Mouse (Mus musculus) right cerebral cortex, postnatal 36 days (tissue): ENCODE measurements around the gene Olfr790.
A peak's percentile ranks its signal among the peaks of the same experiment; 100 is the strongest.

ENCODE experiments used
- DNase-seq, 2 experiments: peaks; one replicate each; pipeline ENCODE4 v3.0.0; 2022; ENCODE audit warnings: low spot score in 2 of 2, mixed read lengths in 1 of 2

The Olfr790 gene

DNA sequence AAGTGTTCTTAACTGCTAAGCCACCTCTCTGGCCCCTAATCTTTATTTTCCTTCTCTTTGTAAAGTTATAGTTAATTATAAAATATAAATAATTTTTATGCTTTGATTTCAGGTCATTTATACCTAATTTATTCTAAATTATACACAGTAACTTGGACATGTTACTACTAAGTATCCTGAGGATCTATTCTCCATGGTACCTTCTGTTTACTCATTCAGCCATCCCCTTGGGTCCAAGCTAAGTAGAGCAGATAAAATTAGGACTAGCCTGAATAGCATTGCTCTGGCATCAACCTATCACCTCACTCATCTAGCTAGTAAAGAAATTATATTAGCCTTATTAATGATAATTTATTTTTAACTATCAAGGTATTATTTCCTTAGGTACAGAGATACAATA, at the start of gene Olfr790:
Olfr790 (plus strand) TSS at position 301 of the 400 bp plus-strand sequence.
- no peak for DNase-seq

DNA sequence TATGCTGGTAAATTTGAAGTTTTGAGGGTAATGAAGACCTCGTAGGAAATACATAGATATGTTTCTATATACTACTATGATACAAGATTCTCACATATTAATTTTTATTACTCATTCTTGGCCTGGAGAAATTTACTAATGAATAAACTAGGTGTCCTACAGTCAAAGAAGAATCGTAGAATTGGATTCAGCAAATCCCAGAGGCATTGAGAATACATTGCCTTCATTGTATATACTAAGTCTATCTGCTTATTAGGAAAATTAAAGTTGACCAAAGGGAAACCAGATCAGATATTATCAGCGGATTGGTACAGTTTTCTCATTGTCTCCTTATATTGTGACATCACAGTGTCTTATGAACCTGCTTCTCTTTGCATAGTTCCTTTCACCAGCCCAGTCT, 36.7 kb upstream of the Olfr790 start, which contains the start of gene Olfr787:
Olfr787 (plus strand) TSS at position 301 of the 400 bp plus-strand sequence.
- DNase-seq = no peak

DNA sequence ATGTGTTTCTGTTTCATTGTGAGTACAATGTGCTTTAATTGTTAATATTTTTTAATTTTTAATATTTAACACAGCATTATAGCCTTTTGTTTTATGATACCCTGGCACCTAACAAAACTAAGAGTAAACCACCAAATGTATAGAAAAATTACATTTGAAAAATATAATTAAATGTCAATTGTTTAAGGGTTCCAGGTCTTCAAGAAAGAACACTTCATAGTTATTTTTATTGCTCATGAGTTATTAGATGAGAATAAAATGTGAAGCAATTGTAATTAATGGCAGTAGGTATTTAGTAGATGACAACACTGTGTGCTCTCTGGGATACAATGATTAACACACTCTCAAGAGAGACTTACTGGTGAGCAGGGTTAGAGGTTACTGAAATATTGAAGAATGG, 27.6 kb upstream of the Olfr790 start, which contains the start of gene Olfr788:
Olfr788 (plus strand) TSS at position 301 of the 400 bp plus-strand sequence.
- DNase-seq = no peak

DNA sequence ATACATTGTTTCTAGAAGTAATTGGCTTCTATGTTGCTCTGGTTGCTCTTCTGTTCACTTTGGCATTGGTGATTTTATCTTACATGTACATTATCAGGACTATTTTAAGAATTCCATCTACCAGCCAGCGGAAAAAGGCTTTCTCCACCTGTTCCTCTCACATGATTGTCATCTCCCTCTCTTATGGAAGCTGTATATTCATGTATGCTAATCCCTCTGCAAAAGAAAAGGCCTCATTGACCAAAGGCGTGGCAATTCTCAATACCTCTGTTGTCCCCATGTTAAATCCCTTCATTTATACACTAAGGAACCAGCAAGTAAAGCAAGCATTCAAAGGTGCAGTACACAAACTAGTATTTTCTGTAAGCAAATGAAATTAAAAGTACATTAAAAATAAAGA, 25.0 kb upstream of the Olfr790 start:
- no peak for DNase-seq

DNA sequence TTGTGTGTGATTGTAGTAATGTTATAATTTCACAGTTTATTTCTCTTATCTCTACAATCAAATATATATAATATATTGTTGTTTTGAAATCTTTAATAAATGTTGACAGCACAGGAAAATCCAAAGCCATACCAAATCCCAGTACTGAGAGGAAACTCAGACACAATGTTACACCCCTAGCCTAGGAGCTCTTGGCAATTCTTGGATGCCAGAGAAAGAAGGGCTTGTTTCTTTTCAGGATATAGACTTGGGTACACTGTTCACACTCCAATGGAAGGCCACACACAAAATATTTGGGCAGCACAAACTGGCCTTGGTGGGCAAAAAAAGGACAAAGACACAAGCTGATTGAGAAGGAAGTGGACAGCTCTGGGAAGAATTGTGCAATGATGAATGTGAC, 24.6 kb upstream of the Olfr790 start:
- DNase-seq = no peak

DNA sequence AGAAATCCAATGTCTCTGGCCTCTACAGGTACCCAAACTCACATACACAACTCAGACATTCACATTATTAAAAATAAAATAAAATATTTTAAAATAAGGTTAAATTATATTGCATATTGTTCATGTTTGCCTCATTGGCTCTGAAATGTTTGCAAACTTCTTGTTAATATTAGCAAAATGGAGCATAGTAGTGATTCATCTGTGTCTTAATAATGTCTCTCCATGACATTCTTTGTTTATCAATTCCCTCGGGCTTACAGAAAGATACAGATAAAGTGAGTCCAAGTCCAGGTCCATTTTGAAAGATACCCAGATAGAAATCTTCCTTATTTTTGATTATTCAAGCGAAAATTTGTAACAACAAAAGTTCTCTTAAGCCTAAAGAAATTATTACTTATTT, 13.8 kb upstream of the Olfr790 start, which contains the start of gene Olfr789:
Olfr789 (plus strand) TSS at position 301 of the 400 bp plus-strand sequence.
- no peak for DNase-seq

DNA sequence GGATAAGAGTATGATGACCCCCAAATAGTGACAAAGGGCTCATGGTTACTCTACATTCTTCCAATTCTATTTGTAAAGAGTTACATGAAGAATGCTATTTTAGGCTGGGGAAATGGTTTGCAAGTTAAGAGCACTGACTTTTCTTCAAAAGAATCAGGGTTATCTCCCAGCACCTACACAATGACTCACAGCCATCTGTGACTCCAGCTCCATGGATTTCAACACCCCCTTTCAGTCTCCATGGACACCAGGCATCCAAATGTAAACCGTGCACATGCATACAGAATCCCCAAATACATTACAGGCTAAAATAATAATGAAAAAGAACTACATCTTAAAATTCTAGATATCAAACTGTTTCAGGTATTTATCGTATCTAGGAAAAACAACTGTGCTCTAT, 8.2 kb upstream of the Olfr790 start:
- DNase-seq = peak; percentile 18 to 30

DNA sequence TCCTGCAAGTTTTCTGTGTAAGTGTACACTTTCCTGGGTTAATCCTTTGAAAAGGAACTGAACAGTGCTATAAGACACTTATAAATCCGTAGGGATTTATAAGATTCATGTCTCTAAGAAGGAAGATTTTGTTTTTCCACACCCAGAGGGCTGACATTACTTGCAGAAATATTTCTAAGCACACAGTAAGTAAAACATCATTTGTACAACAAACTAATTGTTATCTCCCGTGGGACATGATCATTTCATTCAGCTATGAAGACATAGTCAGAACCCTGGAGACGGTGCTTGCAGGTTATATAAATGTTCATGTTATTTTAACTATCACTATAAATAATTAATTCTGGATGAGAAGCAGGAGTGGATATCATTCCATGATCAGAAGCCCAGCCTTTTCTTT, 23.2 kb downstream of the Olfr790 start, which contains the start of gene Olfr791:
Olfr791 (plus strand) TSS at position 301 of the 400 bp plus-strand sequence.
- no peak for DNase-seq

DNA sequence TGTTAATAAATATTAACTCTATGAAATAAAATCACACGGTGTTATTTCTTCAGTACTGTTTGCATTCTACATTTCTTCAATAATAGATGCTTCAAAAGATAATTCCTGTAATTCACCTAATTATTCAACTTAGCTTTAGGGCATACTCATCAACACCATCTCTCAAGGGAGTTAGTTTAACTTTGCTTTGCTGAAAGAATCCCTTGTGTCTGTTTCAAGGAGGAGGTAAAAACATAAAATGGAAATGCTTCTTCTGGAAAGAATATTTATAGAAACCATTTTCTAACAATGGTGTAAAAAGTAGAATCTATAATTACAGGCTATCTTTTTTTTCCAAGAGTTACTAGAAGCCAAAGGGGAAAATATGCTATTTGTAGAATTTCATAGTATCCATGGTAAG, 40.6 kb downstream of the Olfr790 start, which contains the start of gene Olfr792:
Olfr792 (plus strand) TSS at position 301 of the 400 bp plus-strand sequence.
- no peak for DNase-seq

DNA sequence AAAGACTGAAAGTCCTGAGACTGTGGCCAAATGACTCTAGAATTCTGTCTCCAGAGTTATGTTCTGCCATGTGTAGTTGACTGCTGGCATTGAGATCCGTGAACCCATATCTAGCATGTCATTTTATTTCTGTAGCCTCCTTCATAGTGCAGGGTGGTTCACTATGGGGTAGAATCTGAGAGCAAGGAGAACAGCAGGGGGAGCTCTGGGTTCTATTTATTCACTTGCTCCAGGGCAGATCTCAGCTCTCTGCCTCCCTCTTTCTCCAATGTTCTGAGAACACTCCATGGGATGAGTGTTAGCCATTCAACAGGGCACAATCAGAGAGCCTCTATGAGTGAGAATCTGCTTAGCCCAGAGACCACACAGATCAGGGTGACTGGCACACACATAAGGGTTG, 51.1 kb downstream of the Olfr790 start:
- peak; percentile 0 to 1 for DNase-seq
